Mouse (Mus musculus) megakaryocyte, embryonic 14.5 days (primary cell): ENCODE measurements around the gene Chrm1. TPM values are rescaled to one million over a fixed set of nuclear protein-coding genes. Genes with fewer than 3 reads are reported as not detected.
A peak's percentile ranks its signal among the peaks of the same experiment; 100 is the strongest.
"Not testable (repeated sequence)": the region's sequence is repeated elsewhere in the genome, so short reads cannot be mapped to it uniquely, and the experiment has no call there.

Source experiments
- H3K27me3 ChIP-seq: replicated peaks from 2 replicates; pipeline ENCODE3; 2012; ENCODE audit warnings: inconsistent platforms
- H3K36me3 ChIP-seq: replicated peaks from 2 replicates; pipeline ENCODE3; 2012; ENCODE audit warnings: low read length, inconsistent platforms, mixed read lengths
- H3K4me1 ChIP-seq: 2 replicates; pipeline ENCODE4 v1.6.1; 2012; ENCODE audit warnings: inconsistent platforms
- H3K4me3 ChIP-seq: replicated peaks from 2 replicates; pipeline ENCODE3; 2012; ENCODE audit warnings: moderate library complexity, mild to moderate bottlenecking, inconsistent platforms
- H3K9me3 ChIP-seq: 2 replicates; pipeline ENCODE4 v1.6.1; 2012; ENCODE audit warnings: inconsistent platforms
- FLI1 ChIP-seq: IDR thresholded peaks from 2 replicates; pipeline ENCODE4 v1.6.1; 2012; ENCODE audit warnings: low read length, inconsistent platforms, mixed read lengths
- GATA1 ChIP-seq: IDR thresholded peaks from 3 replicates; pipeline ENCODE4 v1.6.1; 2012; ENCODE audit warnings: mixed read lengths, low read length, inconsistent platforms, borderline replicate concordance
- polyA plus RNA-seq: library from polyadenylated mRNA; stranded (reverse); fragments of >175 nt; gene quantifications from 2 replicates; pipeline ENCODE4 v1.2.3, GENCODE M21; 2012; ENCODE audit warnings: low replicate concordance; ENCODE audit not compliant: insufficient read depth

Chrm1 gene
- polyA plus RNA-seq, 1 experiment = 0.02 TPM

DNA sequence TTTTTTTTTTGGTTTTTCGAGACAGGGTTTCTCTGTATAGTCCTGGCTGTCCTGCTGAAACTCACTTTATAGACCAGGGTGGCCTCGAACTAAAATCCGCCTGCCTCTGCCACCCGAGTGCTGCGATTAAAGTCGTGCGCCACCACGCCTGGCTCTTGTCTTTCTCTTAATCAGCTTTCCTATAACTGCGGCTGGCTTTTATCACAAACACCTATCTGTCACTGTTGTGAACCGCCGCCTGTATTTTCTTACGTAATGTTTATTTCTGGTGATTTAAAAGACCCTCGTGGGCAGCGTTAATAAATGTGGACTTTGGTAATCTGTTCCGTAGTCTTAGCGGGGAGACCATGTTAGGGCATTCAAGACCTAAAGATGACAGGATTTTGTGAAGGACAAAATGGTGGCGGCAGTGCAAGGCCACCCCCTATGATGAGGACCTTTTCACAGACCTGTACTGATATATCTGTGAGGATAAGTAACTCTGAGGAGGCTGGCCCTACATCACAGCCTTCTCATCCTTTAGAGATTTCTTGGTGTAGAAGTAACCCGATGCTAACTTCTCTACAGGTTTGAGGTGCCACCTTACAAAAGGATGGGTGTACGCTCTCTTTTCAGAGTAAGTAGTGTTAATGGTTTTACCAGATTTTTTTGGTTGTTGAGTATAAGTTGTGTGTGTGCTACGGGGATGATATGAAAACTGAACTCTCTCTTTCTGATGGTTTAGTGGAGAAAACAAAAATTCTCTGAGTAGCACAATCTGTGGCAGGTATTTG, 60.2 kb downstream of the Chrm1 start:
- no peaks in the 10 kb centered on the region for H3K27me3 ChIP-seq
- H3K9me3 ChIP-seq = no peaks in the 10 kb centered on the region
- H3K36me3 ChIP-seq = peaks cover 37% of the 10 kb centered on the region
- peaks cover 49% of the 10 kb centered on the region for H3K4me1 ChIP-seq
- no peak for TF ChIP-seq GATA1
- TF ChIP-seq FLI1 = no peak
- H3K4me3 ChIP-seq = peak overlapping the region; percentile 99

DNA sequence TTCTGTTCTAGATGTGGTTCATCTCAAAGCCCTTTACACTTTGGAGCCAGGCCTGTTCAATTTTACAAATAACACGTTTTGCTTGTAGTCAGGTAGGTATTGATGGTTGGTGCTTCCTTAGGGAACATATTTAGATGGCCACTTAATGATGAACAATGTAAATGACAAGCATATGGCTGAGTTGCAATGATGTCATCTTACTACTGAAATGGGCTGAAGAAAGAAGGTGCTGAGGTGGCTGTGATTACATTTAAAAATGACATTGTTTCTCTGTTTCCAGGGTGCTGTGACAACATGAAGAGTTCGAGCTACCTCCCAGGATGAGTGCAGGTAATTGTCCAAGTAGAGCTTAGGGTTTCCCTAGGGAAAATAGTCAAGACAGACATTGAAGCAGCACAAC, 60.8 kb downstream of the Chrm1 start:
- Histone ChIP-seq H3K27me3 (no peaks in the 10 kb centered on the region), H3K36me3 (peaks cover 37% of the 10 kb centered on the region), H3K9me3 (no peaks in the 10 kb centered on the region), H3K4me3 (peak overlapping the region; percentile 99), H3K4me1 (peaks cover 45% of the 10 kb centered on the region)
- TF ChIP-seq FLI1 = no peak
- TF ChIP-seq GATA1 = no peak

- H3K36me3 ChIP-seq = peaks cover 36% of the 10 kb centered on the region
- H3K27me3 ChIP-seq = no peaks in the 10 kb centered on the region
- peak overlapping the region; percentile 99 for H3K4me3 ChIP-seq
- H3K9me3 ChIP-seq = no peaks in the 10 kb centered on the region
- H3K4me1 ChIP-seq = peaks cover 40% of the 10 kb centered on the region
- TF ChIP-seq FLI1 (no peak), GATA1 (no peak)
Measured at GRCm38 (mm10) chr19:8725081-8725613, 61.6 kb downstream of the Chrm1 start.

DNA sequence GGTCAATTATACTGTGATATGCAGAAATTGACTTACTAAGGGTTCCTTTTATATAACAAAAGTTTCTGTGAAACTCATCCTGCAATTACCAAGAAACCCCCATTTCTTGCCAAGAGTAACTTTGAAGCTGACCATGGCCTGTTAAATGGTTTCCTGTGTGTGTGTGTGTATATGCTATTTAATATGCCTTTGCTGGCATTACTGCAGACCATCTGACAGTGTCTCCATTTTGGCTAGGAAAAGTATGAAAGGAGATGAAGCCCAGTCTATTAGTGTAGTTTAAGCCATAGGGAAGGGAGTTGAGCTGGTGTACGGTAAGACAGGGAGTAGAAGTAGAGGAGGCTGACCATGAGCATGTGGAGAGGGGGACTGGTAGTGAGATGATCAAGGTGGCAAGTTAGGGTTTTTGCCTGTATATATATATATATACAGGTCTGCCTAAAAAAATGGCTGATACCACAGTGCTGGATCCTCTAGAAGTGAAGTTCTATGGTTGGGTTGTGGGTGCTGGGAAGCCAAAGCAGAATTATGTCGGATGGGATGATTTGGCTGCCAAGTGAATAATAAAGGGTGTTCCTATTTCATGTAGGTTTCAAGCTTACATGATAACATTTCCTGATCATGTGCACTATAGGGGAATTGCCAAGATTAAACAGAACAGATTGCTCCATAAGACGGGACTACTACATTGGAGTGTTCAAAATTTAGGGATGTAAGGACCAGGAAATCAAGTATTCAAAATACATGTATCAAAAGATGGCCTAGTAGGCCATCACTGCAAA, 63.2 kb downstream of the Chrm1 start:
- Histone ChIP-seq H3K27me3 (no peaks in the 10 kb centered on the region), H3K36me3 (peaks cover 32% of the 10 kb centered on the region), H3K9me3 (no peaks in the 10 kb centered on the region), H3K4me1 (peaks cover 24% of the 10 kb centered on the region), H3K4me3 (no peak overlapping the region)
- no peak for TF ChIP-seq GATA1
- no peak for TF ChIP-seq FLI1

GRCm38 (mm10) chr19:8727495-8728114, 64.0 kb downstream of the Chrm1 start:
- Histone ChIP-seq H3K36me3 (peaks cover 32% of the 10 kb centered on the region), H3K4me3 (no peak overlapping the region), H3K27me3 (no peaks in the 10 kb centered on the region), H3K9me3 (0 out of 2 replicates have a peak, but pooled peaks cover 2% of the 10 kb centered on the region), H3K4me1 (peaks cover 18% of the 10 kb centered on the region)
- TF ChIP-seq FLI1 = no peak
- TF ChIP-seq GATA1 = no peak

DNA sequence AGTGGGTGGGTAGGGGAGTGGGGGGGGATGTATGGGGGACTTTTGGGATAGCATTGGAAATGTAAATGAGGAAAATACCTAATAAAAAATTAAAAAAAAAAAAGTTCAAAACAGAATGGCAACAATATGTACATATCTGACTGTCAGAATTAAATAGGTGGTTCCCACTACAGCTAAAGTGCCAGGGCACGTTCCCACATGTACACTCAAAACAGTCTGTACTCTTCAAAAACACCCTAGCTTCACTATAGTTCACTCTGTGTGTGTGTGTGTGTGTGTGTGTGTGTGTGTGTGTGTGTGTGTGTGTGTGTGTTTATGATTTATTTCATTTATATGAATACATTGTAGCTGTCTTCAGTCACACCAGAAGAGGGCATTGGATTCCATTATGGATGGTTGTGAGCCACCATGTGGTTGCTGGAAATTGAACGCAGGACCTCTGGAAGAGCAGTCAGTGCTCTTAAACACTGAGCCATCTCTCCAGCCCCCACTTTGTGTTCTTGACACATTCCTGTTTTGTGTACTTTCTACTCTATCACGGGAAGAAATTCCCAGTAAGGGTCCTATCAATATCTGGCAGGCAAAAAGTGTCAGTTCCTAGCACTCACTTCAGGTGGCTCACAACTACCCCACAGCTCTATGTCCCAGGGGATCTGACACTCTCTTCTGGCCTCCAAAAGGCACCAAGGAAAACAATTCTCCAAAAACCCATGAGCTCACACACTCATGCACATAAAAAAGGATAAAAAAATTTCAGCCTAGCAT, 64.9 kb downstream of the Chrm1 start:
- H3K4me1 ChIP-seq = peaks cover 18% of the 10 kb centered on the region
- H3K27me3 ChIP-seq, H3K9me3 ChIP-seq, H3K4me3 ChIP-seq: not testable (repeated sequence)
- H3K36me3 ChIP-seq = peaks cover 32% of the 10 kb centered on the region

Other genes starting within 250 kb of the Chrm1 start
- not detected in 2 replicates for gene Slc22a8, start 72.5 kb upstream of the Chrm1 start, polyA plus RNA-seq
- not detected in 2 replicates for gene Slc22a6, start 45.8 kb upstream of the Chrm1 start, polyA plus RNA-seq
- gene Slc3a2, start 59.6 kb downstream of the Chrm1 start, polyA plus RNA-seq = 139 and 161 TPM in 2 replicates
- gene Wdr74, start 72.0 kb downstream of the Chrm1 start, polyA plus RNA-seq = 3.7 and 16.5 TPM in 2 replicates
- gene 1700092M07Rik, start 76.9 kb downstream of the Chrm1 start, polyA plus RNA-seq = 0.86 TPM in 1 of 2 replicates, not detected in the other
- 18.8 and 39.1 TPM in 2 replicates for gene Stx5a, start 77.6 kb downstream of the Chrm1 start, polyA plus RNA-seq
- 10.6 and 13.3 TPM in 2 replicates for gene Nxf1, start 93.3 kb downstream of the Chrm1 start, polyA plus RNA-seq
- 53.5 and 407 TPM in 2 replicates for gene Tmem223, start 107.2 kb downstream of the Chrm1 start, polyA plus RNA-seq
- gene Tmem179b, start 110.7 kb downstream of the Chrm1 start, polyA plus RNA-seq = 154 and 203 TPM in 2 replicates
- 33.7 and 61.6 TPM in 2 replicates for gene Taf6l, start 122.6 kb downstream of the Chrm1 start, polyA plus RNA-seq
- 6.3 TPM in 1 of 2 replicates, not detected in the other for gene Polr2g, start 134.8 kb downstream of the Chrm1 start, polyA plus RNA-seq
- gene Zbtb3, start 138.8 kb downstream of the Chrm1 start, polyA plus RNA-seq = 1.3 and 5.9 TPM in 2 replicates
- 0.51 TPM in 1 of 2 replicates, not detected in the other for gene Ttc9c, start 155.5 kb downstream of the Chrm1 start, polyA plus RNA-seq
- 13.5 and 54.1 TPM in 2 replicates for gene Hnrnpul2, start 156.2 kb downstream of the Chrm1 start, polyA plus RNA-seq
- 44.9 and 148 TPM in 2 replicates for gene AC129217.1, start 166.0 kb downstream of the Chrm1 start, polyA plus RNA-seq
- 124 and 182 TPM in 2 replicates for gene Bscl2, start 173.7 kb downstream of the Chrm1 start, polyA plus RNA-seq
- not detected in 2 replicates for gene Gng3, start 175.4 kb downstream of the Chrm1 start, polyA plus RNA-seq
- gene Lrrn4cl, start 187.0 kb downstream of the Chrm1 start, polyA plus RNA-seq = 0.23 TPM in 1 of 2 replicates, not detected in the other
- gene Ubxn1, start 207.7 kb downstream of the Chrm1 start, polyA plus RNA-seq = 125 and 325 TPM in 2 replicates
- 6.2 and 84.6 TPM in 2 replicates for gene Uqcc3, start 217.1 kb downstream of the Chrm1 start, polyA plus RNA-seq
- gene Lbhd1, start 219.9 kb downstream of the Chrm1 start, polyA plus RNA-seq = 1.5 TPM in 1 of 2 replicates, not detected in the other
- gene Gm49403, start 220.1 kb downstream of the Chrm1 start, polyA plus RNA-seq = not detected in 2 replicates
- gene 1810009A15Rik, start 225.1 kb downstream of the Chrm1 start, polyA plus RNA-seq = 10.2 and 72.7 TPM in 2 replicates
- 12.5 TPM in 1 of 2 replicates, not detected in the other for gene Gm49416, start 225.1 kb downstream of the Chrm1 start, polyA plus RNA-seq
- 22.4 and 29.0 TPM in 2 replicates for gene Ints5, start 229.2 kb downstream of the Chrm1 start, polyA plus RNA-seq
- gene Ganab, start 234.3 kb downstream of the Chrm1 start, polyA plus RNA-seq = 4.0 and 25.1 TPM in 2 replicates